Mouse (Mus musculus): Measurements from ENCODE around the gene Igfn1. TPM values are rescaled to one million over a fixed set of nuclear protein-coding genes. Genes with fewer than 3 reads are reported as not detected.

Igfn1 gene
- polyA plus RNA-seq, 1 experiment from 2014 or later: 0.17 TPM

GRCm38 (mm10) chr1:135918644-135919407, 87.3 kb downstream of the Igfn1 start, which contains the start of gene Pkp1:
Gene Pkp1 (minus strand): TSS chr1:135919207.
- Histone ChIP-seq H3K9ac (replicated peaks; ENCODE audit: low read length) (peak within 1 kb of the TSS; percentile 32; the same call in 1 of the 2 replicates), H3K27ac (ENCODE audit: low read length) (no peak within 1 kb of the TSS), H3K4me1 (ENCODE audit: insufficient read depth, low read length) (peaks cover 8% of the 10 kb centered on the region), H3K9me3 (ENCODE audit: low read length) (no peaks in the 10 kb centered on the region), H3K27me3 (ENCODE audit: insufficient read depth, low read length) (peaks cover 74% of the 10 kb centered on the region), H3K36me3 (ENCODE audit: insufficient read depth, low read length) (no peaks in the 10 kb centered on the region), H3K4me2 (replicated peaks; ENCODE audit: low read depth, low read length) (peak within 1 kb of the TSS; percentile 52), H3K4me3 (ENCODE audit: low read length) (peak within 1 kb of the TSS; percentile 39)
- under 1% methylated on average over 64 of the region's 67 CpGs for WGBS
- peak; percentile 75 for ATAC-seq (ENCODE audit: low FRiP score, low TSS enrichment)

- Histone ChIP-seq H3K4me3 (ENCODE audit: low read length) (no peak overlapping the region), H3K4me2 (replicated peaks; ENCODE audit: low read depth, low read length) (no peak overlapping the region), H3K27ac (ENCODE audit: low read length) (no peak overlapping the region), H3K27me3 (ENCODE audit: insufficient read depth, low read length) (peaks cover 74% of the 10 kb centered on the region), H3K4me1 (ENCODE audit: insufficient read depth, low read length) (peaks cover 8% of the 10 kb centered on the region), H3K36me3 (ENCODE audit: insufficient read depth, low read length) (no peaks in the 10 kb centered on the region), H3K9me3 (ENCODE audit: low read length) (no peaks in the 10 kb centered on the region), H3K9ac (replicated peaks; ENCODE audit: low read length) (no peak overlapping the region)
- no peak for ATAC-seq (ENCODE audit: low FRiP score, low TSS enrichment)
- WGBS: 19% methylated on average over 5 of the region's 5 CpGs
Measured at GRCm38 (mm10) chr1:135917206-135917605, 88.9 kb downstream of the Igfn1 start.

DNA sequence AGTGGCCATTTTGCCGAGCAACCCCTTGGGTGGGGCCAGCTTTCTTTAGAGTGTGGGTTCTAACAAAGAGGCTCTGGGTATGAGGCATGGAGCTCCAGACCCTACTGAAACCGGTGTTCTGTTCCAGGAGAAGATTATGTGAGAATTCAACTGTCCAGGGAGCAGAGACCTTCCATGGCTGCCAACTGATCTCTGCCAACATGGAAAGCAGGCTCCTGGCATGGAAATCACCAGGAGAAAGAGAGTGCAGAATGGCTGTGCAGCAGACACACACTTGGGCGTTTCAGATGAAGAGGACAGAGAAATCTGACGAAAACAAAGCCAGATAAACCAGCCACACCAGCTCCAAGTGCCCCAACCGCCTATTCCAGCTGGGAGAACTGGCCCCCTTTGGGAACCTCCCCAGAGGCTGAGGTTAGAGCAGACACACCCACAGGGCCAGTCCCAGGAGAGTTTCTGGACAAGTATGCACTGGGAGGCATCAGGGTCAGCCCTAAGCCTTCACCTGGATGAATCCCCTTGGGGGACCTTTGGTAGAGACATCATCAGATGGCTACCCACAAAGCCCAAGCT, 89.6 kb downstream of the Igfn1 start:
- Histone ChIP-seq H3K9me3 (ENCODE audit: low read length) (no peaks in the 10 kb centered on the region), H3K4me2 (replicated peaks; ENCODE audit: low read depth, low read length) (no peak overlapping the region), H3K27me3 (ENCODE audit: insufficient read depth, low read length) (peaks cover 67% of the 10 kb centered on the region), H3K4me3 (ENCODE audit: low read length) (no peak overlapping the region), H3K27ac (ENCODE audit: low read length) (no peak overlapping the region), H3K9ac (replicated peaks; ENCODE audit: low read length) (no peak overlapping the region), H3K4me1 (ENCODE audit: insufficient read depth, low read length) (peaks cover 8% of the 10 kb centered on the region), H3K36me3 (ENCODE audit: insufficient read depth, low read length) (no peaks in the 10 kb centered on the region)
- WGBS: 54% methylated on average over 5 of the region's 5 CpGs
- ATAC-seq (ENCODE audit: low FRiP score, low TSS enrichment): no peak

DNA sequence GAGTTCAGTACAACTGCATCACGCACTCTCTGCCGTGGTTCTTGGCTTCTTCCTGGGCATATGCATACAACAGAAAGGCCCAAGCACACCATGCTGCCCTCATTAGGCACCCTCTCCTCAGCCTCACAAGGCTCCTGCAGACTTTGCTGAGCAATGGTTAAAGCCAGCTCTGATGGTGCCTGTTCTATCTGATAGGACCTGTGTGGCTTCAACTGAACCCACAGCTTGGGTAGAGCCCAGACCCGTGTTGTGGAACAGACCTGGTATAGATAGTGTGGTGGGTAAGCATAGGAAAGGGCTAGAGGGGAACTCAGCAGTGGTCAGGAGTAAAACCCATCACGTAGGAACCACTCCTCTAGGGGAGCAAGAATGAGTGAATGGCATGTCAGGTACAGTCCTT, 92.5 kb downstream of the Igfn1 start:
- WGBS: 75% methylated on average over 4 of the region's 4 CpGs
- H3K9ac ChIP-seq (replicated peaks; ENCODE audit: low read length): no peak overlapping the region
- no peak overlapping the region for H3K4me2 ChIP-seq (replicated peaks; ENCODE audit: low read depth, low read length)
- no peak overlapping the region for H3K4me3 ChIP-seq (ENCODE audit: low read length)
- no peaks in the 10 kb centered on the region for H3K9me3 ChIP-seq (ENCODE audit: low read length)
- peaks cover 6% of the 10 kb centered on the region; the same call in 1 of the 2 replicates for H3K4me1 ChIP-seq (ENCODE audit: insufficient read depth, low read length)
- ATAC-seq (ENCODE audit: low FRiP score, low TSS enrichment): no peak
- no peak overlapping the region for H3K27ac ChIP-seq (ENCODE audit: low read length)
- peaks cover 42% of the 10 kb centered on the region for H3K27me3 ChIP-seq (ENCODE audit: insufficient read depth, low read length)
- no peaks in the 10 kb centered on the region for H3K36me3 ChIP-seq (ENCODE audit: insufficient read depth, low read length)

DNA sequence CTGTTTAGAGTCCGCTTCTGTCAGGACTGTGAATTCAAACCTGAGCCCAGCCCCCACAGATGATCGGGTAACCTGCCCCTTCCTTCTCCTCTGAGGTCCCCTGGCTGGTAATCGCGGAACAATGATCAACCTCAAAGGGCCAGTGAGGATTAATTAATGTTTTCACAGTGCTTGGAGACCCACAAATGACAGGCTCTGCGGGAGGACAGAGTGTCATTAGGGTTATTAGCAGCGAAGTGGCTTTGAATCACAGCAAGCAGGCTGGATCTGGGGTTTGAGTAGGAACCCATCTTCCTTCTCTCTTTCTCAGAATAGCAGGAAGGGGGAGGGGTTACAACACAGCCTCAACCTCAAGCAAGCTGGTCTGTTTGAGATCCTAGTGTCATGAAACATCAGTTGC, 96.8 kb downstream of the Igfn1 start:
- no peak for ATAC-seq (ENCODE audit: low FRiP score, low TSS enrichment)
- no peaks in the 10 kb centered on the region for H3K36me3 ChIP-seq (ENCODE audit: insufficient read depth, low read length)
- no peak overlapping the region for H3K4me2 ChIP-seq (replicated peaks; ENCODE audit: low read depth, low read length)
- 10% methylated on average over 6 of the region's 6 CpGs for WGBS
- peaks cover 8% of the 10 kb centered on the region; the same call in 1 of the 2 replicates for H3K4me1 ChIP-seq (ENCODE audit: insufficient read depth, low read length)
- no peak overlapping the region for H3K27ac ChIP-seq (ENCODE audit: low read length)
- no peaks in the 10 kb centered on the region for H3K9me3 ChIP-seq (ENCODE audit: low read length)
- H3K4me3 ChIP-seq (ENCODE audit: low read length): no peak overlapping the region
- H3K27me3 ChIP-seq (ENCODE audit: insufficient read depth, low read length): 0 out of 2 replicates have a peak, but pooled peaks cover 3% of the 10 kb centered on the region
- no peak overlapping the region for H3K9ac ChIP-seq (replicated peaks; ENCODE audit: low read length)

- no peaks in the 10 kb centered on the region for H3K27me3 ChIP-seq (ENCODE audit: insufficient read depth, low read length)
- H3K9ac ChIP-seq (replicated peaks; ENCODE audit: low read length): no peak overlapping the region
- H3K4me2 ChIP-seq (replicated peaks; ENCODE audit: low read depth, low read length): no peak overlapping the region
- H3K4me1 ChIP-seq (ENCODE audit: insufficient read depth, low read length): peaks cover 8% of the 10 kb centered on the region; the same call in 1 of the 2 replicates
- H3K36me3 ChIP-seq (ENCODE audit: insufficient read depth, low read length): no peaks in the 10 kb centered on the region
- H3K9me3 ChIP-seq (ENCODE audit: low read length): no peaks in the 10 kb centered on the region
- H3K27ac ChIP-seq (ENCODE audit: low read length): no peak overlapping the region
- 39% methylated on average over 11 of the region's 11 CpGs for WGBS
- no peak for ATAC-seq (ENCODE audit: low FRiP score, low TSS enrichment)
- no peak overlapping the region for H3K4me3 ChIP-seq (ENCODE audit: low read length)
Measured at GRCm38 (mm10) chr1:135906736-135907135, 99.4 kb downstream of the Igfn1 start.

Other genes with a start within 250 kb of the Igfn1 start
- 79.6 and 87.5 TPM in 2 replicates for gene Phlda3, start 240.2 kb downstream of the Igfn1 start, polyA plus RNA-seq (2015; fragmentation: Nextera tagmentation; extraction: Ambion mirVana)
- gene Tnni1, start 226.9 kb downstream of the Igfn1 start, polyA plus RNA-seq (2015; fragmentation: Nextera tagmentation; extraction: Ambion mirVana): 21.9 and 23.5 TPM in 2 replicates
- 29.1 and 30.8 TPM in 2 replicates for gene Lad1, start 187.7 kb downstream of the Igfn1 start, polyA plus RNA-seq (2015; fragmentation: Nextera tagmentation; extraction: Ambion mirVana)
- 9.4 and 37.2 TPM in 2 replicates for gene Tnnt2, start 170.0 kb downstream of the Igfn1 start, polyA plus RNA-seq (2015; fragmentation: Nextera tagmentation; extraction: Ambion mirVana)
- 0.24 and 0.44 TPM in 2 replicates for gene Pkp1, start 87.1 kb downstream of the Igfn1 start, polyA plus RNA-seq (2015; fragmentation: Nextera tagmentation; extraction: Ambion mirVana)
- gene Tmem9, start 1.8 kb upstream of the Igfn1 start, polyA plus RNA-seq (2015; fragmentation: Nextera tagmentation; extraction: Ambion mirVana): 260 and 268 TPM in 2 replicates
- gene Ascl5, start 44.5 kb upstream of the Igfn1 start, polyA plus RNA-seq (2015; fragmentation: Nextera tagmentation; extraction: Ambion mirVana): not detected in 2 replicates
- 0.36 TPM in 2 replicates for gene Cacna1s, start 46.4 kb upstream of the Igfn1 start, polyA plus RNA-seq (2015; fragmentation: Nextera tagmentation; extraction: Ambion mirVana)
- gene Kif21b, start 125.0 kb upstream of the Igfn1 start, polyA plus RNA-seq (2015; fragmentation: Nextera tagmentation; extraction: Ambion mirVana): 2.2 TPM in 2 replicates
- 0.17 and 0.40 TPM in 2 replicates for gene Mroh3, start 206.5 kb upstream of the Igfn1 start, polyA plus RNA-seq (2015; fragmentation: Nextera tagmentation; extraction: Ambion mirVana)
- gene Inava, start 227.9 kb upstream of the Igfn1 start, polyA plus RNA-seq (2015; fragmentation: Nextera tagmentation; extraction: Ambion mirVana): 20.2 and 22.2 TPM in 2 replicates

Measured in kidney, embryonic 16.5 days (tissue).